Mouse (Mus musculus): Measurements from ENCODE around the gene Vamp3. TPM values are rescaled to one million over a fixed set of nuclear protein-coding genes. Genes with fewer than 3 reads are reported as not detected.
A peak's percentile ranks its signal among the peaks of the same experiment; 100 is the strongest.
"Not testable (repeated sequence)": the region's sequence is repeated elsewhere in the genome, so short reads cannot be mapped to it uniquely, and the experiment has no call there.

Vamp3 gene
- total RNA-seq, 1 experiment from 2014 or later: 80.9 TPM

GRCm38 (mm10) chr4:151046524-151046923 lies 11.2 kb downstream of the Vamp3 start:
- no peak for ATAC-seq (replicated peaks; ENCODE audit: low read depth, poor library complexity, severe bottlenecking)

GRCm38 (mm10) chr4:151044944-151045570 lies 12.7 kb downstream of the Vamp3 start:
- ATAC-seq (replicated peaks; ENCODE audit: low read depth, poor library complexity, severe bottlenecking): no peak; the same call in 1 of the 2 replicates

DNA sequence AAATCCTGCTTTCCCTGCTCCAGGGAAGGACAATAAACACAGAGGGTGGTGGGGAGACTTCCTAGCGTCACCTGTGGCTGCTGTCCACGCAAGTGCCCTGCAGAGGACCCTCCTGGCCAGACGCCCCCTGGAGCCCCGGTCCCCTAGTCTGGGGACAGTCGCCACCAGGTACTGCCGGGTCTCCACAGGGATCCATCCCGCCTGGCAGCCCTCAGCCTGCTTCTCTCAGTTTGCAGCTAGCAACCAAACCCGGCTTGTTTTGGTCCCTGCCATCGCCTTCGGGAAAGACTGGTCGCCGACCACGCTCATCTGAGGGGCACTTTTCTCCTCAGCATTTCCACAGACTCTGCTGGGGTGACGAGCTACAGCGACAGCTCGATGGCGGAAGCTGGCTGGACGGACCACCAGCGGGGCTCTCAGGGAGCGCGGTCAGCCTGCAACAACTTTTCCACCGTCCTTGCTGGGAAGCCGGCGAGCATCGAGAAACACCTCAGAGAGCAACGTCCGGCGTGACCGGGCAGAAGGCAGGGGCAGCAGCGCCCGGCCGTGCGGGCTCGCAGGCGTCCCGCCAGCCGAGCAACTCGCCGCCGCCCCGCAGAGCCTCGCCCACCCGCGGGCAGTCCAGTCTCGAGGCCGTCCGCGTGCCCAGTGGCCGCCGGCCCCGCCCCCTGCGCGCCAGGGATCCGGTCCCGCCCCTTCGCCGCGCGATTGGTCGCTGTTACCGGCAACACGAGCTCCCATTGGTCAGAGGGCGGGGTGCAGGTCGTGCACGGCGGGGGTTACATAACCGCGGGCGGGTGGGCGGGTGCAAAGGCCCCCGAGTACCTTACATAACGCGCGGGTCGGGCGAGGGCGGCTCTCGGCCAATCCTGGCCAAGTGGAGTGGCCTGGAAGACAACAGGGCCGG lies 13.5 kb downstream of the Vamp3 start, which contains the start of gene Per3:
TSS of gene Per3 (minus strand) at position 629 of the 907 bp plus-strand sequence.
- ATAC-seq (replicated peaks; ENCODE audit: low read depth, poor library complexity, severe bottlenecking): peak; percentile 91

GRCm38 (mm10) chr4:151043281-151043680 lies 14.5 kb downstream of the Vamp3 start:
- ATAC-seq (replicated peaks; ENCODE audit: low read depth, poor library complexity, severe bottlenecking): no peak

GRCm38 (mm10) chr4:151041506-151041905 lies 16.3 kb downstream of the Vamp3 start:
- ATAC-seq (replicated peaks; ENCODE audit: low read depth, poor library complexity, severe bottlenecking): no peak

DNA sequence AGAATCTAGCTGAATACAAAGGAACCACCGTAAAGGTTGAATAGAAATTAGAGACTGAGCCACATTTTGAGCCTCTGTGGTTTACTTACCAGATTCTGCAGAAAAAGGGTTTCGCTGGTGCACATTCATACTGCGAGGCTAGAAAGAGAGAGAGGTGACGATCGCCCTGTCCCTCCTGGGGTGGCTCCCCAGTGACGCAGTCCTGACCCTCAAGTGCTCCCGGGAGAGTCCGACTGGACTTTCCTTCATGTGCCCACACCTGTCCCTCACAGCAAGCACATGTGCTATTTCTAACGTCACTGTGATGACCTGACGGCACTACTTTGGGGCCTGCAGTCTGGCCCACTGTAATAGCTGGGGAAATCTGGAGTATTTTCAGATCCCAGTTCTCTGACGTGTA lies 20.0 kb downstream of the Vamp3 start:
- ATAC-seq (replicated peaks; ENCODE audit: low read depth, poor library complexity, severe bottlenecking): no peak

GRCm38 (mm10) chr4:151036521-151036920 lies 21.2 kb downstream of the Vamp3 start:
- no peak for ATAC-seq (replicated peaks; ENCODE audit: low read depth, poor library complexity, severe bottlenecking)

- peak; percentile 91 for ATAC-seq (replicated peaks; ENCODE audit: low read depth, poor library complexity, severe bottlenecking)
Observed at GRCm38 (mm10) chr4:151027001-151027400, 30.8 kb downstream of the Vamp3 start.

DNA sequence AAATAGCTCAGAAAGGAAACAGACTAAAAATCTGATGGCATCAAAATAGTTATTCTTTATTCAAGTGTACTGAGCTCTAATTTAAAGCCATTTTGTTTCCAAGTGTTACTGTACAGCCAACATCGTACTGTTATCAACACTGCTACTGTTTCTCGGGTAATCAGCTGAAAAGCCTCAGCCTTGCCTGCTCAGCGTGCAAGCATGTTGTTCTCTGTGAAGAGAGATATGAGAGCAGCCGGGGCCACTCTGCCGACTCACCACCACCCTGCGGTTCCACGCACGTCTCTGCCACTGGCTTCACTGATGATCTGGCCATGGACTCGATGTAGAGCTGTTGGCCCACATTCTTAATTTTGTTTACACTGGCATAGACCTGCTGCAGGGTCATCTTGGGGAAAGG lies 33.6 kb downstream of the Vamp3 start:
- ATAC-seq (replicated peaks; ENCODE audit: low read depth, poor library complexity, severe bottlenecking): peak; percentile 54

DNA sequence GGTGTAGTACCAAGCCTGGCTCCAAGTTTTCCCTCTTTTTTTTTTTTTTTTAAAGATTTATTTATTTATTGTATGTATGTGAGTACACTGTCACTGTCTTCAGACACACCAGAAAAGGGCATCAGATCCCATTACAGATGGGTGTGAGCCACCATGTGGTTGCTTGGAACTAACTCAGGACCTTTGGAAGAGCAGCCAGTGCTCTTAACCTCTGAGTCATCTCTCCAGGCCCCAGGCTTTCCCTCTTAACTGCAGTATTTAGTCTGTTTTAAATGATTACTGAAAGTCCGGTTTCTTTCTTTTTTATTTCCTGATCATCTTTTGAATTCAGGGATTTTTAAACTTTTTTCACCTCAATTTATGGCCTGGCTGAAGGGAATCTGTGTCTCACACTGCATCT lies 40.4 kb downstream of the Vamp3 start:
- not testable (repeated sequence) for ATAC-seq (replicated peaks; ENCODE audit: low read depth, poor library complexity, severe bottlenecking)

DNA sequence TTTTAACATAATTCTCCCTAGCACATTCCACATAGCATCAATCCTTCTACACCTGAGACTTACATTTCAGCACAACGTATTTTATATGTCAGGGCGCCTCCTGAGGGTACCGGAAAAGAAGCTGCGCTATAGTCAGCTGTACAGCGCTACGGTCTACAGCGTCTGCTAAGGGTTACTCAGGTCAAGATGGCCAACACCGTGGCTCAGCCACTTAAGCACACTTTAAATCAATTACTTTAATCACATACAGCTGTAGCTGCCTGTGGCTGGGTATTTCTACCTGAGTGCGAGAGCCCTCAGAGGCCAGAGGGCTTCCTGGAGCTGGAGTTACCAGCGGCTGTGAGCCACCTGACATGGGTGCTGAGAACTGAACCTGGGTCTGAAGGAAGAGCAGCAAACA lies 41.8 kb downstream of the Vamp3 start:
- ATAC-seq (replicated peaks; ENCODE audit: low read depth, poor library complexity, severe bottlenecking): no peak

DNA sequence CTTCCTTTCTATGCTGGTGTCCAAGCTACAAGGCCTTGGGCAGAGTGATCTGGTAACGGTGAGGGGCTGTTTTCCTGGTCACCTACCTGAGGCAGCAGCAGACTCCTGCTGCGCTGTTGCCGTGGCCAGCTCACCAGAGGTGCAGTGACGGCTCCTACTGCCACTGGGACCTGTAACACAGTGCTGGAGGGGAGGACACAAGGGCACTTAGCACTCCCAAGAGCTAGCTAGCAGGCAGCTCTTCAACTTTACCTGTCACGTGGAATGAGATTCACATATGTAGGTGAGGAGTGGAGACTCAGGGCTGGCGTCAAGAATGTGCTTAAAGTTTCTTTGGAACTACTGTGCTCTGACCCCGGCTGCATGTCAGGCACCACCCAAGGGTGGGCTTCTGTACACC lies 47.4 kb downstream of the Vamp3 start:
- no peak for ATAC-seq (replicated peaks; ENCODE audit: low read depth, poor library complexity, severe bottlenecking)

DNA sequence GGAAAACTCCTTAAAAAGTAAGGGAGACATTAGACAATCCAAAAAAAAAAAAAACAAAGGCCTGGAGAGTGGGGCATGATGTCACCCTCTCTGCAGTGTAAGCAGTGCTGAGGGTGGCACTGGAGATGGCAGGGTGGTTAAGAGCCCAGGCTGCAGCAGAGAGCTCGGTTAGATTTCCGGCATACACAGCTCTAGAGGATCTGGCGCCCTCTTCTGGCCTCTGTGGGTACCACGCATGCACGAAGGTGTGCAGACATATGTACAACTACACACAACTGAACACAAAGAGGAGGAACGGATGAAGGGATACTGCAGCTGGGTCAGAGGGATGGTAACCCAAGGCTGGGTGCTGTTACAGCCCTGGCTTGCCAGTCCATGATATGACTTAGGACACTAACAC lies 50.8 kb downstream of the Vamp3 start:
- peak; percentile 68 for ATAC-seq (replicated peaks; ENCODE audit: low read depth, poor library complexity, severe bottlenecking)

DNA sequence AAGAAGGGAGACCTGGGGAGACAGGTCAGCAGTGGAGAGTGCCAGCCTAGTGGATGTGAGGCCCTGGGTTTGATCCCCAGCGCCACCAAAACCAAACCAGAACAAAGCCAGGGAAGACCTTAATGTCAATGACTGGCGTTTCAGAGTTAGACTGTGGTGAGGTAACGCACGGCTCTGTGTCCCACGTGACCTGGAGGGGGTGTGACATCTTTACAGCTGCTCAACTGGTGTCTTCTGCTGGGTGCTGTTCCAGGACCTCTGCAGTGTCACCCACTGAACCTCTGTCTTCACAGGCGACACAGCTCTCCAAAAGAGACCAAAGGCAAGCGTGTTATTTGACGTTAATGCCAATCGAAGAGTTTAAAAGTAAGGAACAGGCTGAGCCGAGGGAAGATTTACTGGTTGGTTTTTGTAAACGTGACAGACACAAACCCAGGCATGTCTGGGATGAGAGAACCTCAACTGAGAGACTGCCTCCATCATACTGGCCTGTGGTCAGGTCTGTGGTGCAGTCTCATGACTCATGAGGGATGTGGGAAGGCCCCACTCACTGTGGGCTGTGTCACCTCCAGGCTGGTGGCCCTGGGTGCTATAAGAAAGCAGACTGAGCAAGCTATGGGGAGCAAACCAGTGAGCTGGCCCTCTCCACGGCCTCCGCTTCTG lies 52.0 kb downstream of the Vamp3 start:
- peak; percentile 85 for ATAC-seq (replicated peaks; ENCODE audit: low read depth, poor library complexity, severe bottlenecking)

DNA sequence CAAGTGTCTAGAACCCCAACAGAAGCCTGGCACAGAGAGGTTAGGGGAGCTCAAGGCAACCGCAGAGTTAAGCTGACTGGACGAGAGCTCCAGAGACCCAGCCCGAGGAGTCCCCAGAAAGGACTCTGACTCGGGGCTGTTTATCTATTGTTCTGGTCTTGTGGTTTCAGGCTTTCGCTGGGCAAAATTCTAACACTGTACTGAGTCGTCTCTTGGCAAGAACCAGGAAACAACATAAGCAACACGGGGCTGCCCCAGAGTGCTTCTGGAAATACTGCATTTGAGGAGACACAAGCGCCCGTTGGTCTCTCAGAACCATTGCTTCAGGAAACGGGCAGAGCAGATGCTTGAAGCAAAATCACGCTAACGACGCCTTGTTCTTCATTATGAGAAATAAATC lies 56.4 kb downstream of the Vamp3 start:
- peak; percentile 40 for ATAC-seq (replicated peaks; ENCODE audit: low read depth, poor library complexity, severe bottlenecking)

- ATAC-seq (replicated peaks; ENCODE audit: low read depth, poor library complexity, severe bottlenecking): no peak
Observed at GRCm38 (mm10) chr4:150998626-150999025, 59.1 kb downstream of the Vamp3 start.

Other genes with a start within 250 kb of the Vamp3 start
- 0.05 and 0.59 TPM in 2 replicates for gene Errfi1, start 204.0 kb downstream of the Vamp3 start, total RNA-seq (2017)
- 369 and 397 TPM in 2 replicates for gene Park7, start 143.5 kb downstream of the Vamp3 start, total RNA-seq (2017)
- gene Tnfrsf9, start 143.4 kb downstream of the Vamp3 start, total RNA-seq (2017): not detected in 2 replicates
- not detected in 2 replicates for gene Uts2, start 60.9 kb downstream of the Vamp3 start, total RNA-seq (2017)
- 3.7 and 4.8 TPM in 2 replicates for gene Per3, start 13.3 kb downstream of the Vamp3 start, total RNA-seq (2017)
- gene Gm13090, start 31.6 kb upstream of the Vamp3 start, total RNA-seq (2017): not detected in 2 replicates